Mouse (Mus musculus) MEL (cell line): Measurements from ENCODE around the gene Dhx58. TPM values are rescaled to one million over a fixed set of nuclear protein-coding genes. Genes with fewer than 3 reads are reported as not detected.

Experiments used
- DNase-seq: peaks from one replicate; pipeline ENCODE4 v3.0.0; 2011; ENCODE audit warnings: low read depth, low spot score
- H3K27ac ChIP-seq: 2 replicates; pipeline ENCODE4 v1.5.1; 2012; ENCODE audit warnings: low read depth, mild to moderate bottlenecking, control low read depth, low read length, moderate library complexity; ENCODE audit not compliant: control insufficient read depth
- H3K27me3 ChIP-seq, 2 experiments: fragments of 150-350 bp in 1 of 2; sonication (generic) in 1 of 2; 2 replicates each; pipeline ENCODE4 v1.6.1; 2012; ENCODE audit warnings: low read length in 2 of 2, mild to moderate bottlenecking in 2 of 2, improper control_type of control experiment in 1 of 2, moderate library complexity in 1 of 2; ENCODE audit not compliant: insufficient read depth in 2 of 2, control insufficient read depth in 1 of 2
- H3K36me3 ChIP-seq, 2 experiments: 2 replicates each; pipeline ENCODE4 v1.6.1; 2012 to 2014; ENCODE audit warnings: low read length in 2 of 2, improper control_type of control experiment in 1 of 2, inconsistent platforms in 1 of 2, mild to moderate bottlenecking in 1 of 2; ENCODE audit not compliant: insufficient read depth in 2 of 2, control insufficient read depth in 1 of 2
- H3K4me1 ChIP-seq, 2 experiments: fragments of 150-350 bp in 1 of 2; sonication (generic) in 1 of 2; 2 replicates each; pipeline ENCODE4 v1.6.1; 2012; ENCODE audit warnings: low read length in 2 of 2, improper control_type of control experiment in 1 of 2, mild to moderate bottlenecking in 1 of 2; ENCODE audit not compliant: insufficient read depth in 2 of 2, control insufficient read depth in 1 of 2
- H3K4me3 ChIP-seq, 2 experiments: fragments of 150-350 bp in 1 of 2; sonication (generic) in 1 of 2; 2 replicates each; pipeline ENCODE4 v1.5.1; 2012; ENCODE audit warnings: low read depth in 2 of 2, low read length in 2 of 2, mild to moderate bottlenecking in 2 of 2, moderate library complexity in 2 of 2, control low read depth in 1 of 2, improper control_type of control experiment in 1 of 2; ENCODE audit not compliant: control insufficient read depth in 1 of 2, insufficient read depth in 1 of 2
- H3K79me2 ChIP-seq: 2 replicates; pipeline ENCODE4 v1.6.1; 2012; ENCODE audit warnings: mild to moderate bottlenecking, low read length, moderate library complexity; ENCODE audit not compliant: control insufficient read depth, poor library complexity, insufficient read depth
- H3K9ac ChIP-seq: 2 replicates; pipeline ENCODE4 v1.6.1; 2012; ENCODE audit warnings: low read depth, mild to moderate bottlenecking, control low read depth, low read length, moderate library complexity; ENCODE audit not compliant: control insufficient read depth, poor library complexity, severe bottlenecking
- H3K9me3 ChIP-seq: fragments of 150-350 bp; sonication (generic); replicated peaks from 2 replicates; pipeline ENCODE4 v1.6.1; 2012; ENCODE audit warnings: mild to moderate bottlenecking, low read length, improper control_type of control experiment, moderate library complexity; ENCODE audit not compliant: insufficient read depth
- CHD1 ChIP-seq: IDR thresholded peaks from 2 replicates; pipeline ENCODE4 v1.6.1; 2012; ENCODE audit warnings: low read depth, mild to moderate bottlenecking, inconsistent platforms, low read length, improper control_type of control experiment
- ETS1 ChIP-seq: IDR thresholded peaks from 2 replicates; pipeline ENCODE4 v1.6.1; 2012; ENCODE audit warnings: low read depth, mild to moderate bottlenecking, inconsistent platforms, low read length, improper control_type of control experiment, moderate library complexity
- GATA1 ChIP-seq: IDR thresholded peaks from 2 replicates; pipeline ENCODE4 v1.6.1; 2011; ENCODE audit warnings: low read depth, low read length, improper control_type of control experiment
- MXI1 ChIP-seq: IDR thresholded peaks from 2 replicates; pipeline ENCODE4 v1.6.1; 2011; ENCODE audit warnings: mild to moderate bottlenecking, low read depth, low read length, improper control_type of control experiment
- MYC ChIP-seq: IDR thresholded peaks from 2 replicates; pipeline ENCODE4 v1.6.1; 2011; ENCODE audit warnings: low read depth, mild to moderate bottlenecking, low read length, improper control_type of control experiment, moderate library complexity
- NRF1 ChIP-seq: IDR thresholded peaks from 2 replicates; pipeline ENCODE4 v1.6.1; 2014; ENCODE audit warnings: low read depth, mild to moderate bottlenecking, inconsistent platforms, low read length, improper control_type of control experiment, moderate library complexity; ENCODE audit not compliant: poor library complexity, insufficient read depth, severe bottlenecking
- POLR2A ChIP-seq, 2 experiments: IDR thresholded peaks; 2 replicates each; pipeline ENCODE4 v1.6.1; 2011 to 2012; ENCODE audit warnings: low read length in 2 of 2, mild to moderate bottlenecking in 2 of 2, control low read depth in 1 of 2, improper control_type of control experiment in 1 of 2, low read depth in 1 of 2, moderate library complexity in 1 of 2; ENCODE audit not compliant: control insufficient read depth in 1 of 2, insufficient read depth in 1 of 2, poor library complexity in 1 of 2
- POLR2AphosphoS2 ChIP-seq: IDR thresholded peaks from 2 replicates; pipeline ENCODE4 v1.6.1; 2011; ENCODE audit warnings: low read length, improper control_type of control experiment
- SIN3A ChIP-seq: IDR thresholded peaks from 2 replicates; pipeline ENCODE4 v1.6.1; 2012; ENCODE audit warnings: low read length, improper control_type of control experiment, inconsistent platforms
- SMC3 ChIP-seq: IDR thresholded peaks from 2 replicates; pipeline ENCODE4 v1.6.1; 2011; ENCODE audit warnings: low read depth, low read length, improper control_type of control experiment
- TBP ChIP-seq: IDR thresholded peaks from 2 replicates; pipeline ENCODE4 v1.8.0; 2011; ENCODE audit warnings: low read depth, low read length, improper control_type of control experiment
- ZKSCAN1 ChIP-seq: IDR thresholded peaks from 2 replicates; pipeline ENCODE4 v1.6.1; 2012; ENCODE audit warnings: low read depth, mild to moderate bottlenecking, inconsistent platforms, low read length, improper control_type of control experiment, moderate library complexity
- polyA plus RNA-seq, 2 experiments: library from polyadenylated mRNA; stranded (reverse) in 1 of 2; unstranded in 1 of 2; fragments of >175 nt in 1 of 2; fragments of >200 nt in 1 of 2; gene quantifications; 2 replicates each; pipeline versions ENCODE4 v1.2.1 to v1.2.4; 2012; ENCODE audit warnings: low replicate concordance in 2 of 2, low read depth in 1 of 2; ENCODE audit not compliant: insufficient read length in 2 of 2, insufficient read depth in 1 of 2, missing spikeins in 1 of 2
- total RNA-seq: library from RNA; depleted of rRNA; stranded (reverse); fragments of 300-350 nt; gene quantifications from 2 replicates; pipeline ENCODE4 v1.2.3, GENCODE M21; 2012

Gene Dhx58
- total and polyA plus RNA-seq, 3 experiments = 3.6 to 3.9 TPM; not detected in 1

- peak; percentile 97 for TF ChIP-seq SIN3A
- TF ChIP-seq POLR2A (IDR thresholded peaks at IDR 0.05; ENCODE audit: control insufficient read depth in 1 of 2, insufficient read depth in 1 of 2, low read depth in 1 of 2, low read length in 2 of 2, poor library complexity in 1 of 2) = peak; percentile 35 to 57; a peak in 2 of 4 replicates
- no peak for TF ChIP-seq GATA1
- TF ChIP-seq NRF1 = 0 out of 2 replicates have a peak, but pooled peaks have one; percentile 37
Measured at GRCm38 (mm10) chr11:100702081-100702851, 1.8 kb downstream of the Dhx58 start (continued).

GRCm38 (mm10) chr11:100701301-100701700, 2.8 kb downstream of the Dhx58 start:
- Histone ChIP-seq H3K4me1 (peaks cover 3 to 7% of the 10 kb centered on the region in 2 experiments; a peak in 3 of 4 replicates), H3K9ac (no peak overlapping the region), H3K79me2 (no peaks in the 10 kb centered on the region), H3K4me3 (no peak overlapping the region), H3K27me3 (no peaks in the 10 kb centered on the region), H3K9me3 (no peaks in the 10 kb centered on the region), H3K36me3 (peaks cover 0 to 12% of the 10 kb centered on the region in 2 experiments; a peak in 2 of 4 replicates), H3K27ac (no peak overlapping the region)
- DNase-seq = peak; percentile 71
- TF ChIP-seq TBP (no peak), CHD1 (no peak), SMC3 (peak; percentile 12; the same call in 1 of the 2 replicates), MXI1 (no peak)

GRCm38 (mm10) chr11:100700710-100701109, 3.4 kb downstream of the Dhx58 start:
- Histone ChIP-seq H3K27me3 (no peaks in the 10 kb centered on the region), H3K9ac (no peak overlapping the region), H3K4me1 (peaks cover 3 to 7% of the 10 kb centered on the region in 2 experiments; a peak in 3 of 4 replicates), H3K4me3 (no peak overlapping the region), H3K36me3 (peaks cover 0 to 12% of the 10 kb centered on the region in 2 experiments; a peak in 2 of 4 replicates), H3K9me3 (no peaks in the 10 kb centered on the region), H3K79me2 (no peaks in the 10 kb centered on the region), H3K27ac (no peak overlapping the region)
- TF ChIP-seq ETS1 = no peak
- TF ChIP-seq POLR2AphosphoS2 = no peak
- no peak for TF ChIP-seq MYC
- no peak for TF ChIP-seq NRF1
- no peak for TF ChIP-seq ZKSCAN1
- no peak for DNase-seq
